Mouse (Mus musculus) urinary bladder, postnatal 10 days (tissue): ENCODE data around the gene Rims4.

Experiments
- DNase-seq: peaks from one replicate; pipeline ENCODE4 v3.0.0; 2022; ENCODE audit warnings: low spot score

The Rims4 gene

DNA sequence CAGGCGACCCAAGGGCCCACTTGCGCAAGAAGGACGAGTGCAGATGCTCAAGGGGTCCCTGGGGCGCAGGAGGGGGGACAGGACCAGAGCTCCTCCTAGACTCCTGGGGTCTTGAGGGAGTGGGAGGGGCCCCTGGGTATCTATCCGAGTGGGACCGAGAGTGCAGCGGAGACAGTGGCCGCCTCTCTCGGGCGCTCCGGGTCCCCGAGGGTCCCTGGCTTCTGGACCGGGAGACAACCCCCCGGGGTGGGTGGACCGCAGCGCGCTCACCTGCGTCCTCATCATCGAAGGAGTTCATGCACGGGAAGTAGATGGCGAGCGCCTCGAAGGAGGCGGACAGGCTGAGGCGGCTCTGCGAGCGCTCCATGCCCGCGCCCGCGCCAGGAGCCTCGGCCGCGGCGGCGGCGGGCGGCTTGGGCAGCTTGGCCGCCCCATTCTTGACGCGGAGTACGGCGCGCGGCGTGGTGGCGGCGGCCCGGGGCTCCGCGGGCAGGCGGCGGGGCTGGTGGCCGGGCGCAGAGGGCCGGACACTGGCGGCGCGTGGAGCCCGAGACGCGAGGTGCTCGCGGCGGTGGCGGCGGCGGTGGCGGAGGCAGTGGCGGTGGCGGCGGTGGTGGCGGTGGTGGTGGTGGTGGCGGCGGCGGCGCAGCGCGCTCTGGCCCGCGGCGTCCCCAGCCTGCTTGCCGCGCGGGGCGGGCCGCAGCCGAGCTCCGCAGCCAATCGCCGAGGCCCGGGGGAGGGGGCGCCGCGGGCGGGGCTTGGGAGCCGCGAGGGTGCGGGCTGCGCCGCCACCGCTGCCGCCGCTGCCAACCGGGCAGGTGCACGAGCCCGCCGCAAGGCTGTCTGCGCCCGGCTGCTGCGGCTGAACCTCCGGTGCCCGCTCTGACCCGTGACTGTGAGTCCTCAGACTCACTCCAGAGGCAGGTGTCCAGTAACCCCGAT, at the start of gene Rims4:
TSS of gene Rims4 (minus strand) at position 367 of the 942 bp plus-strand sequence.
- DNase-seq: no peak

DNA sequence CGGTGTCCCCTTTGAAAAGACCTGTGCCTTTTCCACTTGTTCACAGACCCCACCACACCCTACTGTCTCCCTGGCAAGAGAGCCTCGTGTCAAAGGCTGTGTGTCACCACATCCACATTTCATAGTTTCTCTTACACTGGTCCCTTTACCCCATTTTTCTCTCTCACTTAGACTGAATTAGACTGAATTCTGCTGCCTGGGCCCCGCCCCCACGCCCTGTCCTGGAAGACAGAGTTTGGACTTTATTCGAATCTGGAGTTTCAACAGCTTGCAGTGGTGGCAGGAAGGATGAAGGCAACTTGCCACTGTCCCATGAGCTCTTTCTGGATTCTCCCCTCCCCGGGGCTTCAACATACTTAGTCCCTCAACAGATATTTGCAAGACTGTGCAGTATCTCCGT, 47.2 kb upstream of the Rims4 start:
- no peak for DNase-seq

DNA sequence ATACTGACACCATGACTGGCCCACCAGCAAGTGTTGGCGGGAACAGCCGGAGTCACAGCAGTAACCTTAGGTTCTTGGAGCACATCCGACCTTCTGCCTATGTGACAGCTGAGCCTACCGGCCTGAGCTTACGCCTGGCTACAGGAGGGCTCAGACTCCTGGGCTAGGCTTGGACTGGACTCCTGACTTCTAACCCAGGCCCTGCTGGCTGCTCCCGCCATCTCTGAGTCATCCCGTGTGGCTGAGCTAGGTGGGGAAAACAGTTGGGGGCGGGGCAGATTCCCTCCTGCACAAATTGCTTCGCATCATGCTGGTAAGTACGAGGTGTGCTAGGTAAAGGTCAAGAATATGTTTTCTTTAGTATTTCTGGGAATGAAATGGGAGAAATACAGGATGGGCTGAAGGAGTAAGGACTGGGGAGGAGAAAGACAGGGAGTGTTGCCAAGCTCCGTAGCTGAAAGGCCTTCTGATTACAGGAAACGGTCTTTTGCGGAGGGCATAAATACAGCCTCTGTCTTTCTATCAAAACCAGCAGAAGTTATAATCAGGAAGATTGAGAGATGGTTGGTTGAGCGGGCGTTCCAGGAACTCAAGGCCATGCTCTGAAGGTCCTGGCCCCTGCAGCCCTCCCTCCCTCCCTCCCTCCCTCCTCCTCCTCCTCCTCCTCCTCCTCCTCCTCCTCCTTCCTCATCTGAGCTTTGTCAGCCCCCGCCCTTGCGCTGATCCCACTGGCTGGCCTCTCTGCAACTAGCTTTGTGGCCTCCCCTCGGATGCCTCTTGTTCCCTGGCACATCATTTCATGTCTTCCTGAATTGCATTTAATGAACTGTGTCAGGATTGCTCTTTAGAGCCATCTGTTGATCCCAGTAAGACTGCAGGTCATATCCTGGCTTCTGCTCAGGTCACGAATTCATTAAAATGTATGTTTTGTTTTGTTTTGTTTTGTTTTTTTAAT, 46.4 kb upstream of the Rims4 start:
- no peak for DNase-seq

DNA sequence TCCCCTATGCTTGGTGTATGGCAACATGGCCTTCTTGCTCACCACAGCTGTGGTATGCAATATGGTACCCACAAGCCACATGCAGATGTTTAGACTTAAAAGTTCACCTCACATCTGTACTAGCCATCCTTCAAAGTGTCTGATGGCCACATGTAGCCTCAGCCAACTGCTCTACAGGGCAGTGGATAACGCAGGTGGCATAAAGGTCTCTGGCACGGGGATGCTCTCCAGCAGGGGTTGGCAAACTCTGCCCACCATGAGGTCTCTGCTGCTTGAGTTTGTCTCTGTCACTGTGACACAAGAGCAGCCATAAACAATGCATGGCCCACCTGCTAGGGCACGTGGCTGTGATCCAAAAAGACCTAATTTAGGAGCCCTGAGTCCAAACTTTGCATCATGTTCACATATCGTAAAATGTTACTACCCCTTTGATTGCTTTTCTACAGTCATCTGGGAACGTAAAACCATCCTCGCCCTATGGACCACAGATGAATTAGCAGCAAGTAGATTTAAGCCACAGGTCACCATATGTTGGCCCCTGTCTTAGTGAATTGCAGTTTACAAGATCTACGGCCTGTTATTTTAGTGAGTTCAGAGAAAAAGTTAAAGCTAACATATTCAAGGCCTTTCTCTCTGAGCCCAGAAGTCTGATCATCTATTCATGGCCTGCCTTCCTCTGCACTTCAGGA, 35.3 kb upstream of the Rims4 start:
- no peak for DNase-seq

DNA sequence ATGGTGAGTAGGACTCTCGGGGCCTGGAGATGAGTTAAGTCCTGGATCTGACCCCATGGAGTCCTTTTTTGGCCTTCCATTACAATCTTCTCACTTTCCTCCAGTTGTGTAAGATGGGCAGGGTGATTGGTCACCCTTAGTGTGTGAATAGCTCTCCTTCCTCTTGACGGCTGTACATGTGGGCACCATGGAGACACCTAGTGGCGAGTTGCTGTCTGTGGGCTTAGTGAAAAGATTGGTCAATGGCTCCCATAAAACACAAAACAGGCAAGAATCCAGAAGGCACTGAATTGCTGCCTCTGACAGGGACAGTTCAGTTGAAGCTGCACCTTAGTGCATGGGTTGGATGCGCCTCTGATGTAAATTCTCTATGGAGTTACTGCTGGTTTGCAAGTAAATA, 33.3 kb upstream of the Rims4 start:
- DNase-seq: no peak

DNA sequence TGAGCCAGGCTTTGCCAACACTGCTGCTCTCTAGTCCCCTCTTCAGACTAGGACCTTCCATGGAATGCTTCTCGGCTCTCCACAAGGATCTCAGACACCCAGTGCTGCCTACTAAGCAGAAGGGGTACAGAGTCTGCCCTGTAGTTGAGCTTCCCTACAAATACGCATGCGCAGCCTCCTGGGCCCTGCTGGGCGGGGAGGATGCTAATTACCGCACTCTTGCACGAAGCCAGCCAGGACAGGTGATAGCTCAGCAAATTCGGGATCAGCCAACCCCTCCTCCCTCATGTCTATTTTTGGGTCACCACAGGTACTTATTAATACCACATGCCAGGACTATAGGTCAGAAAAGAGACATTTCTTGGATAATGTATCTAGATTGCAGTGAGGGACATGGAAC, 29.5 kb upstream of the Rims4 start:
- DNase-seq: no peak

DNA sequence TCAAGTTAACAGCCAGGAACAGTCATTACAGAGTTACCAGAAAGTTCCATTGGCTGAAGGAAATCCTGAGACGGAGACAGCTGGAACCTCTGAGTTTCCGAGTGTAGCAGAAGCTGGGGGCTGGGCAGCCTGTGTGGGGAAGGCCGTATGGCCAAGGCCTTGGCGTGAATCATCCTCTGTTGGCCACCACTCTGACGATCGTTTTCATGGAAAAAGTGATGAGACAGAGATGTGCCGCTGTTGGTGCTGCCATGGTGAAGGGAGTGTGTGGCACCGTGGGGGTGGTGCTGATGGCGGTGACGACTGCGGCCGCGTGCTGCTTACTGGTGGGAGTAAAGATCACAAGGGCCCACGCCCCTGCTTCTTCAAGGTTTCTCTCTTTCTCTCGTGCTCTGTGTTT, 27.7 kb upstream of the Rims4 start:
- no peak for DNase-seq

DNA sequence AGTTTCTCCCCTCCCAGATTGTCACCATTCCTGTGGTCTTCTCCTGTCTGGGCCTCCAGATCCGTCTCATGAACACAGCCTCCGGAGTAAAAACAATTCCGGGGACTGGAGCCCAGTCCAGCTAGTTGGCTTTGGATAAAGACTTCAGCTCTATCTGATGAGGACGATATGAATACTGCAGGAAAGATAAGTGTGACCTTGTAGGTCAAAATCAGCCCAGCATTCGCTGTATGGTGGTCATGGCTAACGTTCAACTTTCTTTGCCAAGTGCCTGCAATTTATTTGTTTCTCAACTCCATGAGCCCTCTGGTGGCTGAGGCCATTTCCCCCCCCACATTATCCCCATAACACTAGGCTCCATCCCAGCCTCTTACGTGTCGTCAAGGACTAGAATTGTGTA, 26.0 kb upstream of the Rims4 start:
- DNase-seq: no peak

DNA sequence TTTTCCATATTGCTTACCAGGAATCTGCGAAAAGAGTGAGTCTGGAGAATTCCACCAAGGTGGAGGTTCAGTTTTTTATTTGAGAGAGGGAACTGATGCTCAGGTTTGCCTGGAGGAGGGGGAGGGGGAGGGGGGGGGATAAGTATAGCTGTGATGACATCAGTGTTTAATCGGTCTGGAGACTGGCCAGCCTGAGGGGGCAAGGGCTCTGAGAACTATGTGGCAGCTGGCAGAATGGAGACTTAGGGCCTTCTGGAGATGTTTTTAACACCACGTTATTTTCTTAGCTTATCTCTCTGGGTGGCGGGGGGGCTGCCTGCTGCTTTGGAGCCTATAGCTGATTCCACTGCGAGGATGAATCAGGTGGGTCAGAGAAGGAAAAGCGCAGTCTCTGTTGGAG, 24.6 kb upstream of the Rims4 start:
- DNase-seq: no peak

DNA sequence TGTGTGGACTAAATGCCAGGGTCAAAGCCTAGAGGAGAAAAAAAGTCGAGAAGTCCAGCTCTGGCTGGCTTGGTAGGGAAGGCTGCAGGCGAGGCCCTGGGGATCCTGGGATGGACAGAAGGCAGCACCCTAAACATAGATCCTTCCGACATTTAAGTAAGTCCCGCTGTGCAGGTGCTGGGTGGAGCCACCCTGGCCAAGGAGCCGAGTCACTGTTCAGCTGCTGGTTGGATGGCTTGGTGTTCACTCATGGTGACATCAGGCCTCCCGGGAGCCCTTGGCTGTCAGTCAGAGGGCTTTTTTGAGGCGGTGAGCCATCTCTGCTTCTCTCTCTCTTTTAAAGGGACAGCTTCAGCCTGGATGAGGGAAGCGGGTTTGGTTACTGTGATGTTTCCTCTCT, 21.0 kb upstream of the Rims4 start:
- no peak for DNase-seq

DNA sequence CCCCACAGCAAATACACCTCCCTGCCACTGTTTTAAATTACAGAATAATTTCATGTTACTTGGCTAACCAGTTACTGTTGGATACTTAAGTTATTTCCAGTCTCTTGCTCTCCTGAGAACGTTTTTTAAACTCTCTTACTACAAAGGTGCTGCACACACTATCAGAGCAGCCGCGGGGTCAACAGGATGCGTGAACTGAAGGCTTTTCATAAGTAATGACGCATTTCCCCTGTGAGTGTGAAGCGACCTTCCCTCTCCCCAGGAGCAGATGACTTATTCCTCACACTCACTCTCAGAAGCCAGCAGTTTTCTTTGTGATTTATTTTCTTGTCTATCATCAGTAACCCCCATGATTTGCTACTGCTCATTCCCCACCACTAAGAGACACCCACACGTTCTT, 13.7 kb upstream of the Rims4 start:
- no peak for DNase-seq

DNA sequence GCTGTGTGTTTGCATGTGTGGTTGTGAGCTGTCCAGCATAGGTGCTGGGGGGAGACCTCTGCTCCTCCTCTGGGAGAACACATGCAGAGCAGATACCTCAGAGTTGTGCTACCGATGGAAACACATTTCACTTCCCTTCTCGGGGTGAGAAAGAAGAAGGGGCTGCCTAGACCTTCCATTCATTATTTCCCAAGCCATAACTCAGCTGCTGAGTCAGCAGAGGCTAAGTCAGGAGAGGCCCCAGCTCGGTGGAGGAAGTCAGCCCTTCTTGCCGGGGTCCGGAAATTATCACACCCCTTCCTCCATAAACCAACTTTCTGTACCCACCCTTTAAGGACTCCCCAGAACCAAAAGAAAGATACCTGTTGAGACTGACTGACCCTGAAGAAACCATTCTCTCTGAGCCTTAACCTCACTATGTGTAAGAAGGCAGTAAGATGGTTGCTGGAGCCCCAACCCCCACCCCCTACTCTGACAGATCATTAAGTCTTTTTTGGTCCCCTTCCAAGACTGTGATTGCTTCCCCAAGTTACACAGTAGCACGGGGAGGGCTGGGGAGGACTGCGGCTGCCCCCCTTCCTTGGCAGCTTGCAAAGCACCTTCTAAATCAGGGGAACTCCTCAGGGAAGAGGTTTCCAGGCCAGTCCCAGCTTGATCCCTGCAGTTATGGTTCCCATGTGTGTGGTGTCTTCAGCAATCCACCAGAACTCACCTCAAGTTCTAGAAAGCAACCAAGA, 10.1 kb upstream of the Rims4 start:
- DNase-seq: no peak

DNA sequence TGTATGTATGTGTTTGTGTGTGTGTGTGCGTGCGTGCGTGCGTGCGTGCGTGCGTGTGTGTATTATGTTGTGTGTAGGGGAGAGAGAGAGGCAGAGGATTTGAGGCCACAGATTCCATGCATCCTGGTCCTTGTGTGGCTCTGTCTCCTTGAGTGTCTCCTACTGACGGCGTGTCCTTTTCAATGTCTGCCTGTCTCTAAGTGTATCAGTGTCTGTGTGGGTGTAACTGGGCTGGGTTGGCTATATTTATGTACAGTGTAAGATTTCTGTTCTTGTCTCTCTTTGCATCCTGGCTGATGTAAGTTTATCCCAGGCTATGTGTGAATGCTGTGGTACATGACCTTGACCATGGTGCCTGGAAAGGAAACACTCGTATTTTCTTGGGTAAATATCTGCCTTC, 6.6 kb upstream of the Rims4 start:
- DNase-seq: no peak

DNA sequence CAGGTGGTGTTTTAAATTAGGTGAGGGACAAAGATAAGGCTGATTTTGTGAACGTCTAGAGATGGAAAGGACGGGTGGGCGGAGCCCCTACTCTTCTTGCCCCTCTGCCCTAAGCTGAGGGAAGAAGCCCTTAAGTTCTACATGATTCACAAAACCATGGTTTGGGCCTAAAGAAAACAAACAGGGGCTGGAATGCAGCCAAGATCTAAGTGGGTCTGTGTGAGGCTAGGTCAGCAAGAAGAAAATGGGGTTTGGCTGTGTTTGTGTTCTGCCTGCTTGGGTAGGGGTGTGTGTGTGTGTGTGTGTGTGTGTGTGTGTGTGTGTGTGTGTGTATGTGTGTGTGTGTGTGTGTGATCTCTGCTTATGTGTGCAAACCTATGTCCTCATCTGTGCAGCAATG, 6.0 kb upstream of the Rims4 start:
- DNase-seq: no peak

DNA sequence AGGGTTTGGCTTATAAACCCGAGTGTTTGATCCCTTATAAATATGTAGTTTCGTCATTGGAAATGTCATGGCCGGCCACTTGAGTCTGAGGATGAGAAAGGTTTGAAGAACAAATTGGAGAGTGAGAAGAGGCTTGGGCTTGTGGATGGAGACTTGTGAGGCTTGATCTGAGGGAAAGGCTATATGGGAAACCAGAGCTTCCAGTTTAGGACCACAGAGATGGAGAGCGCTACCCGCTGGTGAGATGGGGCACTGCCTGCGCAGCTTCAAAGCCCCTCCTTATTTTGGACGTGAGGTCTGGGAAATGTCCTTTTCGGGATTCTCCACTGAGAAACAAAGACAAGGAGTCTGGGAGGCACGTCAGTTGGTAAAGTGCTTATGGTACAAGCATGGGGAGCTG, 4.6 kb upstream of the Rims4 start:
- no peak for DNase-seq

DNA sequence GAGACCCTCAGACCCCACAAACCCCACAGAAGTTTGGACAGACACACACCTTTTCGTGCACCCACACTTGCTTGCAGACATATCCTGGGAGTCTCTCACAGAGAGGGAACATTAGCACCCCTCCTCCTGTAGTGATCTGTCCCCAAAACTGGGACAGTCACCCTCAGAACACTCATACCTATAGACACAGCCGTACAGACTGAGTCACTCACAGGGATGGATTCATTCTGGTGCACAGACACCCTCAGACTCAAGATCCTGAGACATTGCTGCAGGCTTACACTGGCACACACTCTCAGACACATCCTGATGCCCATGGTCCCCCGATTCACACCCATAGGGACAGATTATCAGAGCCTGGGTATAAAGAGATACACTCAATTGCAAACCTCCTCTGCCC, 1.1 kb upstream of the Rims4 start:
- DNase-seq: no peak

DNA sequence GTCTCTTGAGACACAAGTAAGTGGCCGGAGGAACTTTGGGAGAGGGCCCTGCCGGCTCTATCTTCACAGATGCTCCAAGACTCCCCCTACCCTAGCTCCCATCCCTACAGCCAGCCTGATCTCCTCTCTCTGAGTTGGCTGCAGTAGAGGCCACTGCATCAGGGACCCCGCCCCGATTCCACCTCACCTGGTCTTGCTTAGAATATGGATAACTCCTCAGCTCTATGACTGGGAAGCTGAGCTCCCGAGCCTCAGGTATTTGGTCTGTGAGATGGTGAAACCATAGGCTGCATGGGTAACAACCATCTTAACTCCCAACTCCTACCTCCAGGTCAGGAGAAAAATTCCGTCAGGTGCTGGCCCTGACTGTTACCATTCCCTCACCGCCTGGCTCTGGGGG, 1.8 kb downstream of the Rims4 start:
- DNase-seq: no peak

DNA sequence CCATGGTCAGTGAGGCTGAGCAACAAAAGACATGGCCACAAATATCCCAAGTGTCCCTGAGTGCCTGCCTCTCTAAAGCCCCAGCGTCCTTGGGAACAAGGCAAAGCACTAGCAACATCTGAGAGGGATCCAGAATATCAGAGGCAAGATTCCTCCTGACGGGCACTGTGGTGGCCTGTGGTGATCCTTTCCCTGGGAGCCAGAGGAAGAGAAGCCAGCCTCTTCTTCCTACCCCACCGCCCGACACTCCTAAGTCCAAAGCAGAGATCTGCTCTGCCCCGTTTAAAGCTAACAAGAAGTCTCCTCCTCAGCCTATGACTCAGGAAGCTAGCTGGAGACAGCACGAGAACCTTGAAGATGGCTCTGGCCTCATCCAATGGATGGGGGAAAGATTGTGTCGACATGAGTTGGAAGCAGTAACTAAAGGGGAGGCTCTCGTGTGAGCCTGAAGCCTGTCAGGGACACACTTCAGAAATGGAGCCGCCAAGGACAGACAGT, 3.1 kb downstream of the Rims4 start:
- no peak for DNase-seq

DNA sequence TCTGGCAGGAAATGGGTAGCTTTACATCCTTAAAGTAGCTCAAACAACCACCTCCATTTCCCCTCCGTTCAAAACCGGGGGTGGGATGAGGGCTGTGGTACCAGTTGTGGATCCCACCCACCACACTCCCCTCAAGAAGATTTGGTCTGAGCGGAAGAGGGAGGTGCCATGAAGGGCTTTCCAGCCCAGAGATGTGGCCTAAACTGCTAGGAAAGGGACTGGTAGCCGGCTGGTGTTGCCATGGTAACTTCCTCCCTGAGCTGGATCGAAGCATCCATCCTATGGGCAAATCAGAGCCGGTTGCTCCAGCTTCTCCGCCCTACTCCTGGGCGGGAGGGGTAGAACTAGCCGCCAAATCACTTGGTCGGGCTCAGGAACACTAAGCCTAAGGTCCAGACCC, 4.4 kb downstream of the Rims4 start:
- no peak for DNase-seq

DNA sequence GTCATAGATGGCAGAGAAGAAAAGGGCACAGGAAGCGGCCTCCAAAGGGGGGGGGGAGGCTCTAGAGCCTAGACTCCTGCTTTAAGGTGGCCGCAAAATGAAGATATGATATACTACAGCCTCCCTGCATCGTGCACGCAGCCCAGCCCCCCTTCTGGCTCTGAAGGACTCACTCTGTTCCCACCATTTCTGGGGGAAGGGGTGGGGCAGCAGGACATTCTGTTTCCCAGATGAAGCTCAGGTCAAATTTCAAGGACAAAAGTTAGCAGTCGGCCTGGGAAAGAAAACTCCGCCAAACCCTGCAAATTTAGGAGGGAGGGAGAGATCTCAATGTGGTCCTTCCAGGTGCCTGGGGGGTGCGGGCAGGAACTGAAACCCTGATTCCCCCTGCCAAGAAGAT, 4.8 kb downstream of the Rims4 start:
- DNase-seq: no peak

DNA sequence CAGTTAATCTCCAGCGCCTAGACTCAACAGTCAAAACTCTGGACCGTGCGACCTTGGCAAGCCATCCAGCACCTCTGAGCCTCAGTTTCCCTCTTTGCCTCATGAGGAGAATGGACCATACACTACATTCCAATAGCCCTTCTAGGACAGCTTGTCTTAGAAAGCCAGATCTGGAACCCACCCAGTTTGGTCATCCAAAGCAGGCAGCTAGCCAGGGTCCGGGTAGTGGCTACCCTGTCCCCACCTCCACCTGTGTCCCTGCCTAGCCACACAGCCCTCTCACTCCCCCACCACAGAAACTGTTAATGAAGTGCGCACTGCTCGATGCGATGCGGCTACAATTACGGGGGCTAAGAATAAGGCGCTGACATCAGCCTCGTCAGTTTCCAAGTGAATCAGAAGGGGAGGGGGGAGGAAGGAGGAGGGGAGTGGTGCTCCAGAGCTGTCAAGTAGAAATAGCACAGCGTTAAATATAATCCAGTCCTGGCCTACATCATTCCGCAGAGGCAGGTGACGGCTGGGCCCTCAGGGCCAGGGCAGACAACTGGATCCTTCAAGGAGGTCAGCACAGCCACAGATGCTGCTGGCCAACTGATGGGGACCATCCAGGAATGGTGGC, 6.5 kb downstream of the Rims4 start:
- no peak for DNase-seq
